Mouse (Mus musculus) T-helper 17 cell (primary cell): ENCODE results near the gene Cltc.

Experiments
- in situ Hi-C, 2 experiments: fragments of 300-600 bp; cut with MboI, MseI; formaldehyde crosslinking; loops; 1 replicate in 1 of 2; 2 replicates in 1 of 2; pipeline ENCODE4 v1.15.1; 2025; ENCODE audit warnings: high pct_unique_total_duplicates in 2 of 2

The Cltc gene

GRCm38 (mm10) chr11:86690383-86690782 is 67.0 kb downstream of the Cltc start:
- in situ Hi-C loops, result loop anchor here in 1 of 2 experiments (25.0 kb wide), 1 partner anchor 1828 kb away; the partner anchor contains the start of gene Ggnbp2

GRCm38 (mm10) chr11:86685366-86685765 is 72.0 kb downstream of the Cltc start:
- in situ Hi-C loops, result loop anchor here in 1 of 2 experiments (25.0 kb wide), 1 partner anchor 1823 kb away; the partner anchor contains the start of gene Ggnbp2

- in situ Hi-C loops, result loop anchor here in 1 of 2 experiments (25.0 kb wide), 1 partner anchor 1822 kb away; the partner anchor contains the start of gene Ggnbp2
Measured at GRCm38 (mm10) chr11:86684126-86685012, 73.0 kb downstream of the Cltc start.

- in situ Hi-C loops, result loop anchor here in 1 of 2 experiments (25.0 kb wide), 1 partner anchor 1821 kb away; the partner anchor contains the start of gene Ggnbp2
Measured at GRCm38 (mm10) chr11:86683395-86684125, 73.8 kb downstream of the Cltc start, which contains the start of the genes Vmp1 and Ptrh2. Vmp1 (minus strand) TSS chr11:86683836. Ptrh2 (plus strand) TSS chr11:86683985.

GRCm38 (mm10) chr11:86682861-86683260 is 74.5 kb downstream of the Cltc start:
- in situ Hi-C loops, result loop anchor here in 1 of 2 experiments (25.0 kb wide), 1 partner anchor 1821 kb away; the partner anchor contains the start of gene Ggnbp2

- in situ Hi-C loops, result loop anchor here in 1 of 2 experiments (25.0 kb wide), 1 partner anchor 1819 kb away; the partner anchor contains the start of gene Ggnbp2
Measured at GRCm38 (mm10) chr11:86681423-86681822, 75.9 kb downstream of the Cltc start.

GRCm38 (mm10) chr11:86680729-86681128 is 76.6 kb downstream of the Cltc start:
- in situ Hi-C loops, result loop anchor here in 1 of 2 experiments (25.0 kb wide), 1 partner anchor 1818 kb away; the partner anchor contains the start of gene Ggnbp2

GRCm38 (mm10) chr11:86678957-86679356 is 78.4 kb downstream of the Cltc start:
- in situ Hi-C loops, result loop anchor here in 1 of 2 experiments (10.0 to 25.0 kb wide), 3 partner anchors 326 to 1817 kb away; partner anchors contain the start of gene Ggnbp2

- in situ Hi-C loops, result loop anchor here in 1 of 2 experiments (10.0 to 25.0 kb wide), 3 partner anchors 329 to 1813 kb away; partner anchors contain the start of gene Ggnbp2
Measured at GRCm38 (mm10) chr11:86675520-86675919, 81.8 kb downstream of the Cltc start.

- in situ Hi-C loops, result loop anchor here in 1 of 2 experiments (10.0 kb wide), 2 partner anchors 332 to 1072 kb away; no protein-coding TSS in a partner anchor
Measured at GRCm38 (mm10) chr11:86672772-86673171, 84.6 kb downstream of the Cltc start.

GRCm38 (mm10) chr11:86671041-86671675 is 86.2 kb downstream of the Cltc start:
- in situ Hi-C loops, result loop anchor here in 1 of 2 experiments (10.0 kb wide), 2 partner anchors 334 to 1074 kb away; no protein-coding TSS in a partner anchor

- in situ Hi-C loops, result loop anchor here in 1 of 2 experiments (10.0 kb wide), 1 partner anchor 53 kb away; no protein-coding TSS in a partner anchor
Measured at GRCm38 (mm10) chr11:86668169-86668568, 89.2 kb downstream of the Cltc start.

GRCm38 (mm10) chr11:86667553-86667952 is 89.8 kb downstream of the Cltc start:
- in situ Hi-C loops, result loop anchor here in 1 of 2 experiments (10.0 kb wide), 1 partner anchor 53 kb away; no protein-coding TSS in a partner anchor

- in situ Hi-C loops, result loop anchor here in 1 of 2 experiments (10.0 kb wide), 1 partner anchor 50 kb away; no protein-coding TSS in a partner anchor
Measured at GRCm38 (mm10) chr11:86664406-86664805, 93.0 kb downstream of the Cltc start.

- in situ Hi-C loops, result loop anchor here in 1 of 2 experiments (10.0 kb wide), 1 partner anchor 49 kb away; no protein-coding TSS in a partner anchor
Measured at GRCm38 (mm10) chr11:86663977-86664376, 93.4 kb downstream of the Cltc start.

- in situ Hi-C loops, result loop anchor here in 1 of 2 experiments (10.0 kb wide), 1 partner anchor 48 kb away; no protein-coding TSS in a partner anchor
Measured at GRCm38 (mm10) chr11:86662986-86663895, 94.1 kb downstream of the Cltc start.

- in situ Hi-C loops, result loop anchor here (5.0 kb wide), 2 partner anchors 91 to 101 kb away; no protein-coding TSS in a partner anchor
Measured at GRCm38 (mm10) chr11:86657863-86658262, 99.5 kb downstream of the Cltc start.

GRCm38 (mm10) chr11:86656849-86657567 is 100.4 kb downstream of the Cltc start:
- in situ Hi-C loops, result loop anchor here (5.0 kb wide), 2 partner anchors 90 to 100 kb away; no protein-coding TSS in a partner anchor
